Mouse (Mus musculus) liver, embryonic 14.5 days (tissue): Measurements from ENCODE around the gene Marc2.

Source experiments
- CTCF ChIP-seq: IDR thresholded peaks from 2 replicates; pipeline ENCODE4 v1.5.1; 2016; ENCODE audit warnings: antibody characterized with exemption, low read depth, control low read depth
- EP300 ChIP-seq: IDR thresholded peaks from 2 replicates; pipeline ENCODE4 v1.6.1; 2016; ENCODE audit warnings: antibody characterized with exemption, low read depth

DNA sequence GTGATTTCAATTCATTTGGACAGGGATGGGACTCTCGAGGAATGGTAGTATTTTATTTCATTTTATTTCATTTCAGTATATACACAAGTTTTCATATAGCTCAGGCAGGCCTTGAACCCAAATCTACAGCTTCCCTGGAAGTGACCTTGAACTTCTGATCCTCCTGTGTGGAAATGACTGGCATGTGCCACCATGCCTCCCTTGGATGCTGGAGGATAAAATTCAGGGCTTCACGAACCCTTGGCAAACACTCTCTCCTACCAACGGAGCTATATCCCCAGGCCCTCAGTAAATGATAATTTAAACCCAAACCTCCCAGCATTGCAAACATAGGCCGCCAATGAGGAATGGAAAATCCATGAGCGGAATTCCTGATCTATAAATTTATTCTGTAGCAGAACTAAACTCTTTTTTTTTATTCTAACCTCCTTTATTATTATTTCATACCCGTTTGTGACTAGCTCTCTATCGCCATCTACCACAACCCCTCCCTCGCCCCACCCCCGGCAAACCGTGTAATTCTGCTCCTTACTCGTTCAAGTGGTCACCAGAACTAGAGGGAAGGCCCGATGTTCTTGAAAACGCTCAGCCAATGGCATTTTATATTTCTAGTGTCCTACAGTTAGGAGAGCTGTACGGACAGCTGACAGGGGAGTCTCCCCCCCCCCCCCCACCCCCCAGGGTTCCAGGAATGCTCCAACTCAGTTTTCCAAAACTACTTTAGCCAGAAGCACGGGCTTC is 1.8 kb downstream of the Marc2 start:
- TF ChIP-seq CTCF = peak; percentile 47
- TF ChIP-seq EP300 = no peak
